Mouse (Mus musculus) cortical plate, adult 2 months (tissue): ENCODE results near the gene Hoxc12.

Experiments
- CTCF ChIP-seq: fragments of 200-500 bp; IDR thresholded peaks from 2 replicates; pipeline ENCODE4 v1.5.1; 2011; ENCODE audit warnings: mild to moderate bottlenecking, control low read depth, low read length; ENCODE audit not compliant: insufficient read depth; ENCODE audit errors: extremely low read depth
- POLR2A ChIP-seq: fragments of 200-500 bp; IDR thresholded peaks from 2 replicates; pipeline ENCODE4 v1.6.1; 2011; ENCODE audit warnings: mild to moderate bottlenecking, low read length, control low read depth; ENCODE audit not compliant: insufficient read depth; ENCODE audit errors: extremely low read depth

- TF ChIP-seq CTCF (no peak), POLR2A (no peak)
Measured at GRCm38 (mm10) chr15:102962492-102962891, 25.9 kb downstream of the Hoxc12 start.
